Mouse (Mus musculus) testis, postnatal 14 days (tissue): ENCODE measurements around the gene Btbd16.

Experiments used
- DNase-seq: peaks from one replicate; pipeline ENCODE4 v3.0.0; 2021; ENCODE audit warnings: low spot score

Gene Btbd16

GRCm38 (mm10) chr7:130773914-130774630, at the start of gene Btbd16:
TSS of gene Btbd16 (plus strand) at chr7:130774069.
- DNase-seq, result no peak

GRCm38 (mm10) chr7:130726185-130726584, 47.7 kb upstream of the Btbd16 start:
- DNase-seq, result no peak

GRCm38 (mm10) chr7:130726724-130727422, 47.0 kb upstream of the Btbd16 start:
- DNase-seq, result peak; percentile 31

- no peak for DNase-seq
Observed at GRCm38 (mm10) chr7:130727560-130727959, 46.3 kb upstream of the Btbd16 start.

GRCm38 (mm10) chr7:130731792-130732191, 42.1 kb upstream of the Btbd16 start:
- DNase-seq, result no peak

- no peak for DNase-seq
Observed at GRCm38 (mm10) chr7:130732908-130733307, 41.0 kb upstream of the Btbd16 start.

- DNase-seq, result no peak
Observed at GRCm38 (mm10) chr7:130733423-130733822, 40.4 kb upstream of the Btbd16 start.

- no peak for DNase-seq
Observed at GRCm38 (mm10) chr7:130734195-130734787, 39.6 kb upstream of the Btbd16 start.

GRCm38 (mm10) chr7:130741099-130741498, 32.8 kb upstream of the Btbd16 start:
- no peak for DNase-seq

- DNase-seq, result no peak
Observed at GRCm38 (mm10) chr7:130743239-130744025, 30.4 kb upstream of the Btbd16 start.

- no peak for DNase-seq
Observed at GRCm38 (mm10) chr7:130749165-130749564, 24.7 kb upstream of the Btbd16 start.

- peak; percentile 31 for DNase-seq
Observed at GRCm38 (mm10) chr7:130750752-130751490, 22.9 kb upstream of the Btbd16 start.

- no peak for DNase-seq
Observed at GRCm38 (mm10) chr7:130751678-130752077, 22.2 kb upstream of the Btbd16 start.

- DNase-seq, result no peak
Observed at GRCm38 (mm10) chr7:130754790-130755189, 19.1 kb upstream of the Btbd16 start.

- no peak for DNase-seq
Observed at GRCm38 (mm10) chr7:130756343-130756835, 17.5 kb upstream of the Btbd16 start.

- DNase-seq, result no peak
Observed at GRCm38 (mm10) chr7:130757326-130757865, 16.5 kb upstream of the Btbd16 start.

- DNase-seq, result no peak
Observed at GRCm38 (mm10) chr7:130762071-130762897, 11.6 kb upstream of the Btbd16 start.

- DNase-seq, result no peak
Observed at GRCm38 (mm10) chr7:130764160-130764559, 9.7 kb upstream of the Btbd16 start.

- DNase-seq, result no peak
Observed at GRCm38 (mm10) chr7:130766411-130767170, 7.3 kb upstream of the Btbd16 start.
